Mouse (Mus musculus) adrenal gland, adult 8-10 months (tissue): ENCODE results near the gene Uvrag. TPM values are rescaled to one million over a fixed set of nuclear protein-coding genes. Genes with fewer than 3 reads are reported as not detected.

ENCODE experiments used
- DNase-seq: peaks from one replicate; pipeline ENCODE4 v3.0.0; 2022
- total RNA-seq, 4 experiments: library from RNA; stranded (reverse); gene quantifications; 2 replicates each; pipeline ENCODE4 v1.2.4; 2022

The Uvrag gene
- total RNA-seq, 4 experiments from 2014 or later: 32.5 to 46.9 (median 40.3) TPM

DNA sequence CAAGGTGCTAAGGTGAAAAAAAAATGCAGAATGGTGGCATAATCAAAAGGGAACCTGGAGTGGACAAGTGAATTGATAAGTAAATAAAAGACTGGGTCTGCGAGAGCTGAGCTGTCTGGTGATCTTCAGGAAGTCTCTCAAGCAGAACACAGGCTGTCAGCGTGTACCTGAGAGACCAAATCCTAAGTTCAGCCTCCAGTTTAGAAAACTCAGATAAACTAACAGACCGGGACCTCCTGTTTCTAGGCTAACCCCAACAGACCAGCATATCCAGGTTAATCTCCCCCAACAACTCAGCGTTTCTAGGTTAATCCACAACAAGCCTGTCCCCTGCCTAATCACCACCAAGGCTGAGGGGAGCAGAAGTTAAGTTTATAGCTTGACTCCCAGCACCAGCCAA is 87.3 kb downstream of the Uvrag start:
- no peak for DNase-seq

DNA sequence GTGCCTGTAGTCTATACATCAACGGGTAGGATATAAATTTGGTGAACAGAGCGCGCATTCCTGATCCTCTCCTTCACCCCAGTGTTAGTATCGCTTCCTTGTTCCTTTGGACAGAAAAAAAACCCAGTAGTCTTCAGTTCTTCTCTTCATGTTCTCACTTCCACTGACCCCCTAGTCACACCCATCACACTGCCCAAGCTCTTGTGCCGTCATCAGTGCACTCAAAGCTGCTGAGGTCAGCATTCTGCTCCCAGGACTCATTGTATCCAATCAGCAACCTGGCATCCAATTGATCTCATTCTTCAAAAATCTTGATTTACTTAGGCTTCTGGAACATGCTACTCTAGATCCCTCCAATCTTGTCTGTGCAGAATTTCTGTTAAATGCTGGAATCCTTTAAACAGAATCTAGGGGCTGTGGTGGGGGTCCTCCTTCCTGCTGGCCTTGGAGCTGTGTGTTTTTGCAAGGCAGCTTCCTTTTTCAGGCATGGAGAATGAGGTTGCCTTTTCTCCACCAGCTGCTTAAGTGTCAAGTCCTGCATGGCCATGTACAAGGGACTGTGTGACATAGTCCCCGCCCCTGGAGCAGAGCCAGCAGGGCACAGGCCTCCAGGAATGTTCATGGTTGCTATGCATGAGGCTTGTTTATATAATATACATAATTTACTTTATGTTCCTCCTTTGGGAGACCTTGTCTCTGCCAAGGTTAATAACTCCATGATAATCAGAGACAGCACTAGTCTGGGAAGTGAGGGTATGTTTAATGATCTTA is 88.3 kb downstream of the Uvrag start:
- no peak for DNase-seq

GRCm38 (mm10) chr7:99050882-99051281 is 90.1 kb downstream of the Uvrag start:
- DNase-seq: no peak

DNA sequence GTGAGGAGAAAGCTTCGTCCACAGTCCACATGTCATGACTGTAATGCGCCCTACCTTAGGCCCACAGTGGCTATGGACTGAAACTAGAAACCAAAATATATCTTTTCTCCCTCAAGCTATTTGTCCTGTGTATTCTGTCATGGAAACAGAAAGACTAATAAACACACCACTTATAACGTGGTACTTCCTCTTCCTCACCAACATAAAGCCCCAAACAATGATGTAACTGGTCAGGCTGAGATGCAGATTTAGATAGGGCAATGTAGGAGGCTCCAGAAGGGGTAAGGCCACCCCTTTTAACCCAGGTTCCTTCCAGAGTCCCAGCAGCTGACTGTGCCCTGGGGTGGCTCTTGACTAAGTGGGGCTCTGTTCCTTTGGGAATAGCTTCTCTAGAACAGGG is 91.0 kb downstream of the Uvrag start:
- DNase-seq: no peak

GRCm38 (mm10) chr7:99046545-99047206 is 94.3 kb downstream of the Uvrag start:
- no peak for DNase-seq

- no peak for DNase-seq
These were observed 95.4 kb downstream of the Uvrag start for GRCm38 (mm10) chr7:99045525-99045924.

DNA sequence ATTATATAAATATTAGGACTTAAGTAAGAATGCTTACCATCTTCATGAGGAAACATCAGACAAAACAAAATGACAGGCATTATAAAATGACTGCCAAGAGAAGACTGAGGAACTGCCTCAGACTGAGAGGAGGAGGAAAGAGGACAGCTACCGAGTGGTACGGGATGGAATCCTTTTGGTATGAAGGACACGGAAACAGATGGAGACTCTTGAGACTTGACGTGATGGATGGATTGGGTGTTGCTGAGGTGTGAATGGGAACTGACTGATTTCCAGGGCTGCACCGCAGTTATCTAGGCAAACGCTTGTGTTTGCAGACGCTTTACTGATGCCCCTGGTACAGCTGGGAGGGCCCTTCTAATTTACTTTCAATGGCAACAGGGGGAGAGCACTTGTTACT is 97.0 kb downstream of the Uvrag start:
- no peak for DNase-seq

GRCm38 (mm10) chr7:99043322-99043721 is 97.6 kb downstream of the Uvrag start:
- DNase-seq: no peak

- no peak for DNase-seq
These were observed 99.1 kb downstream of the Uvrag start for GRCm38 (mm10) chr7:99041818-99042217.

DNA sequence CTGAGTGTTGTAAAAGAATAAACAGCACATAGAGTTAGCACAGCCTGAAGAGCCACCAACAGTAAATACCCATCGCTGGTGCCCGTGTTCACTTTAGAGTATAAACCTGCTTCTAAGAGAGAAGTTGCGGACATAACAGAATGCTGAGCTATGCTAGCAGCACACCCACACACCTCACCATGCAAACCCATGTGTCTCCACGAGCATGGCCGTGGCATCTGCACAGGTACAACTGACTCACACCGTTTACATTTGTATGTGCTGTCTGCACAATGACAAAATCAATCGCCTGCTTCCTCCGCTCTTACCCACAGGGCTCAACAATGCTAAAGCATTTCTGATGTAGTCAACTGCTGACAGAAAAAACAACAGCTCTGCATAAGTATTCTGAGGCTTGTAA is 101.0 kb downstream of the Uvrag start:
- no peak for DNase-seq

DNA sequence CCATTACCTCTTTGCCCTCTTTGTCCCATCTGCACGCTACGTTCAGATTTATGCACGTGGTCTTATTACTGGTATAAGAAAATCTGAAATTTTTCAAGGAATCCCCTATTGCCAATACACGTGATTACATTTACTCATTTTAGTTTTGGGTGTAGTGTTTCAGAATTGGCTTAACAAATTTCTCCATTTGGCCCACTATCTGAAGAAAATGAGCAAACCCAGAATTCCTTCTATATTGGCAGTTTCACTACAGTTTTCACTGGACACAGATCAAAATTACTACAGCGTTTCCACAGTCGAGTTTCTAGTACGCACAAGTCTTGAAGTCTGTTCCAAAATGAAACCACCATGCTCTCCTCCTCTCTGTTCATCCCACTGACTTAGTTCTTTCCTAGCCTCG is 104.7 kb downstream of the Uvrag start:
- no peak for DNase-seq

- DNase-seq: no peak
These were observed 106.0 kb downstream of the Uvrag start for GRCm38 (mm10) chr7:99034909-99035308.

DNA sequence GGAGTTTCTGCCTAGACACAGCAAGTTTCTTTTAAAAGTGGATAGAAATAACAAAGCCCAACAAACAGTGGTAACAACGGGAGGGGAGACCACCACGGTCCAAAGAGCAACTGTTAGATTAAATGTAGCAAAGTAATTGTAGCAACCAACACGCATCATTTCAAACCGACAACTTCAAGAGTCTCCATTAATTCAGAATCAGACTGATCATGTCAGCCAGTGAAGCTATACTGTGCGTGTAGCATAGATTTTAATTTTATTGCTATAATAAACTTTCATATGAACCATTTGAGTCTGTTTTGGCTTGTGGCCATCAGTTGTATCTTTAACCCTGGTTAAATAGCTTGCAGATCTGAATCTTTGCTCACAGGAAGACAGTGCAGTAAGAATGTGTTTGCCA is 107.1 kb downstream of the Uvrag start:
- DNase-seq: no peak

- DNase-seq: no peak
These were observed 107.6 kb downstream of the Uvrag start for GRCm38 (mm10) chr7:99033314-99033713.

- no peak for DNase-seq
These were observed 108.9 kb downstream of the Uvrag start for GRCm38 (mm10) chr7:99032051-99032450.

- DNase-seq: no peak
These were observed 112.8 kb downstream of the Uvrag start for GRCm38 (mm10) chr7:99028108-99028507.

GRCm38 (mm10) chr7:99027185-99027584 is 113.8 kb downstream of the Uvrag start:
- DNase-seq: no peak

- no peak for DNase-seq
These were observed 115.0 kb downstream of the Uvrag start for GRCm38 (mm10) chr7:99025989-99026388.

- DNase-seq: no peak
These were observed 115.7 kb downstream of the Uvrag start for GRCm38 (mm10) chr7:99025265-99025664.

- no peak for DNase-seq
These were observed 116.2 kb downstream of the Uvrag start for GRCm38 (mm10) chr7:99024791-99025190.

GRCm38 (mm10) chr7:99023931-99024330 is 117.0 kb downstream of the Uvrag start:
- no peak for DNase-seq

- no peak for DNase-seq
These were observed 119.7 kb downstream of the Uvrag start for GRCm38 (mm10) chr7:99021277-99021676.

GRCm38 (mm10) chr7:99020353-99020752 is 120.6 kb downstream of the Uvrag start:
- peak; percentile 24 for DNase-seq

GRCm38 (mm10) chr7:99017224-99017844 is 123.6 kb downstream of the Uvrag start:
- DNase-seq: no peak
